Mouse (Mus musculus) embryo, embryonic 11 days (tissue): ENCODE data around the gene Zfp664.
A peak's percentile ranks its signal among the peaks of the same experiment; 100 is the strongest.

Source experiments
- DNase-seq: peaks from one replicate; pipeline ENCODE4 v3.0.0-alpha.2; 2015

Zfp664 gene

GRCm38 (mm10) chr5:124929425-124930054 lies 67.0 kb downstream of the Zfp664 start:
- DNase-seq, result no peak

- DNase-seq, result peak; percentile 70
Observed at GRCm38 (mm10) chr5:124930055-124930439, 67.6 kb downstream of the Zfp664 start.

- no peak for DNase-seq
Observed at GRCm38 (mm10) chr5:124930603-124931002, 68.1 kb downstream of the Zfp664 start.

GRCm38 (mm10) chr5:124931076-124931475 lies 68.6 kb downstream of the Zfp664 start:
- peak; percentile 52 for DNase-seq

GRCm38 (mm10) chr5:124934558-124934957 lies 72.1 kb downstream of the Zfp664 start:
- DNase-seq, result no peak

GRCm38 (mm10) chr5:124943181-124943792 lies 80.8 kb downstream of the Zfp664 start:
- no peak for DNase-seq

- DNase-seq, result no peak
Observed at GRCm38 (mm10) chr5:124943793-124944383, 81.4 kb downstream of the Zfp664 start.

GRCm38 (mm10) chr5:124944384-124944783 lies 81.9 kb downstream of the Zfp664 start:
- DNase-seq, result no peak

GRCm38 (mm10) chr5:124945046-124945445 lies 82.6 kb downstream of the Zfp664 start:
- DNase-seq, result no peak

- no peak for DNase-seq
Observed at GRCm38 (mm10) chr5:124950623-124951278, 88.3 kb downstream of the Zfp664 start.

GRCm38 (mm10) chr5:124951333-124951732 lies 88.8 kb downstream of the Zfp664 start:
- no peak for DNase-seq
